Mouse (Mus musculus): ENCODE measurements around the gene Smug1.

Gene Smug1

DNA sequence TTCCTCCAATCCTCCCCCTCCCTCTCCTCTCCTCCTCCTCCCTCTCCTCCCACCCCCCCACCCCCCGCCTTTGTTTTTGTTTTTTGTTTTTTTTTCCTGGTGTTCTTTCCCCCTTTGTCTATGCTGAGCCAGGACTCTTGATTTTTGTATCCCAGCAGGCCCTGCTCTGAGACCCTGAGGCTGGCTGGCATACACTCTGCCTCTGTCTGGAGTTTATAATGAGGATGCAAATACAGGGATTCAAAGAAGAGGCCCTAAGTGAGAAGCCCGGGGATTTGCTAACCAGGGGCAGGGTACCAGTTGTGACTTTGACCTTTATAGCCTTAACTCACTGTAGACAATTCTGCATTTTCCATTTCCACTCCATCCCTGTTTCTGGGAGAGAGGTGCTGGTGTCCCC is 60.7 kb downstream of the Smug1 start:
- no peak for DNase-seq (ENCODE audit: low read depth, low spot score)
